Mouse (Mus musculus): ENCODE data around the gene Lrp5.

Gene Lrp5

GRCm38 (mm10) chr19:3654058-3654457 is 32.3 kb downstream of the Lrp5 start:
- DNase-seq = peak; percentile 64

GRCm38 (mm10) chr19:3653508-3653907 is 32.9 kb downstream of the Lrp5 start:
- DNase-seq = no peak

GRCm38 (mm10) chr19:3651989-3652388 is 34.4 kb downstream of the Lrp5 start:
- no peak for DNase-seq

- no peak for DNase-seq
These were observed 35.1 kb downstream of the Lrp5 start for GRCm38 (mm10) chr19:3651220-3651619.

- DNase-seq = peak; percentile 54
These were observed 35.9 kb downstream of the Lrp5 start for GRCm38 (mm10) chr19:3650448-3650847.

- DNase-seq = no peak
These were observed 37.4 kb downstream of the Lrp5 start for GRCm38 (mm10) chr19:3648830-3649450.

- DNase-seq = peak; percentile 65
These were observed 38.4 kb downstream of the Lrp5 start for GRCm38 (mm10) chr19:3647999-3648398.

- DNase-seq = peak; percentile 70
These were observed 40.6 kb downstream of the Lrp5 start for GRCm38 (mm10) chr19:3645813-3646212.

GRCm38 (mm10) chr19:3645318-3645717 is 41.0 kb downstream of the Lrp5 start:
- peak; percentile 49 for DNase-seq

GRCm38 (mm10) chr19:3639561-3639960 is 46.8 kb downstream of the Lrp5 start:
- no peak for DNase-seq

- peak; percentile 73 for DNase-seq
These were observed 47.7 kb downstream of the Lrp5 start for GRCm38 (mm10) chr19:3638698-3639097.

- DNase-seq = no peak
These were observed 54.3 kb downstream of the Lrp5 start for GRCm38 (mm10) chr19:3632018-3632417.

- no peak for DNase-seq
These were observed 54.9 kb downstream of the Lrp5 start for GRCm38 (mm10) chr19:3631431-3631830.

GRCm38 (mm10) chr19:3630486-3630885 is 55.9 kb downstream of the Lrp5 start:
- no peak for DNase-seq

- no peak for DNase-seq
These were observed 56.3 kb downstream of the Lrp5 start for GRCm38 (mm10) chr19:3630027-3630426.

GRCm38 (mm10) chr19:3628223-3628622 is 58.1 kb downstream of the Lrp5 start:
- no peak for DNase-seq

- no peak for DNase-seq
These were observed 61.3 kb downstream of the Lrp5 start for GRCm38 (mm10) chr19:3625111-3625510.

- DNase-seq = peak; percentile 57
These were observed 62.5 kb downstream of the Lrp5 start for GRCm38 (mm10) chr19:3623824-3624223.

GRCm38 (mm10) chr19:3623294-3623693 is 63.1 kb downstream of the Lrp5 start:
- DNase-seq = no peak

GRCm38 (mm10) chr19:3620871-3621270 is 65.5 kb downstream of the Lrp5 start:
- DNase-seq = no peak

GRCm38 (mm10) chr19:3619359-3619758 is 67.0 kb downstream of the Lrp5 start:
- no peak for DNase-seq

- DNase-seq = no peak
These were observed 72.4 kb downstream of the Lrp5 start for GRCm38 (mm10) chr19:3613991-3614390.

- DNase-seq = no peak
These were observed 73.7 kb downstream of the Lrp5 start for GRCm38 (mm10) chr19:3612534-3613273.

- no peak for DNase-seq
These were observed 74.6 kb downstream of the Lrp5 start for GRCm38 (mm10) chr19:3611730-3612129.

GRCm38 (mm10) chr19:3610886-3611285 is 75.5 kb downstream of the Lrp5 start:
- peak; percentile 25 for DNase-seq

All from kidney, adult 11 months (tissue).